In the genomic region with DNA sequence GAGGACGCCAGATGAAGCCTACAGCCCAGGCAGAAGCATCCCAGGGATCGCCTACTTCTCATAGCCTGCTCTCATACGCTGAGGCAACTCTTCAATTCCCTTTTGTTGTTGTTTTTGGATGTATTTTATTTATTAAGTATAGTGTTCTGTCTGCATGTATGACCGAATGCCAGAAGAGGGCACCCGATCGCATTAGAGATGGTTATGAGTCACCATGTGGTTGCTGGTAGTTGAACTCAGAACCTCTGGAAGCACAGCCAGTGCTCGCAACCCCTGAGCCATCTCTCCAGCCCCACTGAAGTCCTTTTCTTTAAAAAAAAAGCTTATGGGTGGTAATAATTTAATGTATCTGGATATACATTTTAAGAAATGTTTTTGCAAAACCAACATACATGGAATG, we compare ENCODE assay signal across 24 mouse cellular contexts. TPM values are rescaled to one million over a fixed set of nuclear protein-coding genes. Genes with fewer than 3 reads are reported as not detected.
DNase-seq lines count a peak whose midpoint lies in the region; ATAC-seq and TF ChIP-seq lines count a peak whose summit lies in the region.
"Had no signal": no experiment of that assay in that cellular context is flagged by ENCODE, and none has a peak within 500 bp of the region (broad histone marks: within the 10 kb centered on the region; RNA-seq: fewer than 3 reads in every experiment).

No protein-coding gene starts in this region.

- no peak overlapping the region for H3K4me3 ChIP-seq in CH12.LX (replicated peaks in 1 of 3; ENCODE audit: low read depth in 2 of 3, low read length in 2 of 3, poor library complexity in 1 of 3)
- no peak overlapping the region for H3K4me3 ChIP-seq in embryonic facial prominence, embryonic 10.5 days
- H3K4me3 ChIP-seq in kidney, embryonic 16.5 days (ENCODE audit: low read length): no peak overlapping the region
- H3K4me3 ChIP-seq: forebrain, embryonic 10.5 days; forebrain, embryonic 13.5 days; gastrocnemius, adult 2 months; hindbrain, embryonic 12.5 days; hindbrain, embryonic 15.5 days; intestine, embryonic 15.5 days had no signal

- TF ChIP-seq POLR2A in CH12.LX (IDR thresholded peaks at IDR 0.05; ENCODE audit: low read depth, low read length): no peak

- WGBS in embryonic facial prominence, embryonic 10.5 days: 93% methylated on average over 7 of the region's 7 CpGs
- 94% methylated on average over 7 of the region's 7 CpGs for WGBS in kidney, embryonic 16.5 days

- H3K27ac ChIP-seq in CH12.LX (ENCODE audit: insufficient read depth, low read depth): no peak overlapping the region
- no peak overlapping the region for H3K27ac ChIP-seq in embryonic facial prominence, embryonic 10.5 days (replicated peaks)
- H3K27ac ChIP-seq in kidney, embryonic 16.5 days (ENCODE audit: low read length): no peak overlapping the region
- H3K27ac ChIP-seq: forebrain, embryonic 10.5 days; forebrain, embryonic 13.5 days; gastrocnemius, adult 2 months; hindbrain, embryonic 12.5 days; hindbrain, embryonic 15.5 days; intestine, embryonic 15.5 days had no signal

- DNase-seq in 3134 (ENCODE audit: extremely low read depth, insufficient read length, low spot score): peak; percentile 9
- peak; percentile 25 for DNase-seq in 3T3-L1 (ENCODE audit: low read depth, low spot score)
- no peak for DNase-seq in CH12.LX (ENCODE audit: extremely low read depth)
- no peak for DNase-seq in embryonic facial prominence, embryonic 10.5 days (ENCODE audit: low spot score)
- DNase-seq in frontal cortex, postnatal 36 days (ENCODE audit: low spot score in 2 of 2): no peak
- DNase-seq: adrenal gland, adult 8-10 months; adrenal gland, postnatal 25 days; cerebellum, adult 18-20 months; cerebellum, adult 9-10 months; cerebellum, postnatal 25 days; gastrocnemius, adult 2 months; gastrocnemius, postnatal 14 days; heart, adult 11 months; kidney, adult 11 months had no signal

- H3K4me2 ChIP-seq in CH12.LX (ENCODE audit: insufficient read depth, low read depth, poor library complexity, severe bottlenecking): no peak overlapping the region
- no peak overlapping the region for H3K4me2 ChIP-seq in kidney, embryonic 16.5 days (replicated peaks; ENCODE audit: low read depth, low read length)
- H3K4me2 ChIP-seq: forebrain, embryonic 13.5 days; heart, embryonic 11.5 days; hindbrain, embryonic 12.5 days; hindbrain, embryonic 15.5 days; intestine, embryonic 15.5 days had no signal

- no peak for TF ChIP-seq EP300 in CH12.LX (IDR thresholded peaks at IDR 0.05; ENCODE audit: low read length)

- H3K27me3 ChIP-seq in CH12.LX (replicated peaks): no peaks in the 10 kb centered on the region
- no peaks in the 10 kb centered on the region for H3K27me3 ChIP-seq in embryonic facial prominence, embryonic 10.5 days (replicated peaks; ENCODE audit: low read depth, poor library complexity, severe bottlenecking)
- H3K27me3 ChIP-seq in kidney, embryonic 16.5 days (ENCODE audit: insufficient read depth, low read length): no peaks in the 10 kb centered on the region
- H3K27me3 ChIP-seq: forebrain, embryonic 13.5 days; hindbrain, embryonic 12.5 days; hindbrain, embryonic 15.5 days; intestine, embryonic 15.5 days had no signal

- in situ Hi-C loops in CH12.LX (cut with MboI; ENCODE audit: low pct_ligation_motif_present, low pct_unique_long_range_greater_than_20kb, low sequenced_read_pairs): no loop called here

- TF ChIP-seq RAD21 in CH12.LX (IDR thresholded peaks at IDR 0.05; ENCODE audit: low read depth, low read length): peak; percentile 46

- no peak for ATAC-seq in kidney, embryonic 16.5 days (ENCODE audit: low FRiP score, low TSS enrichment)
- ATAC-seq: activated CD4-positive, CD25-positive, alpha-beta regulatory T cell, adult 4 months; forebrain, embryonic 13.5 days; forebrain, embryonic 16.5 days; intestine, embryonic 15.5 days had no signal

- H3K79me2 ChIP-seq in CH12.LX (replicated peaks; ENCODE audit: control insufficient read depth, extremely low read depth, insufficient read depth, poor library complexity, severe bottlenecking): no peaks in the 10 kb centered on the region

- H3K4me1 ChIP-seq in CH12.LX (ENCODE audit: control insufficient read depth in 1 of 2, insufficient read depth in 2 of 2): no peaks in the 10 kb centered on the region
- no peaks in the 10 kb centered on the region for H3K4me1 ChIP-seq in embryonic facial prominence, embryonic 10.5 days
- H3K4me1 ChIP-seq in kidney, embryonic 16.5 days (ENCODE audit: insufficient read depth, low read length): no peaks in the 10 kb centered on the region
- H3K4me1 ChIP-seq: forebrain, embryonic 10.5 days; forebrain, embryonic 13.5 days; hindbrain, embryonic 12.5 days; hindbrain, embryonic 15.5 days; intestine, embryonic 15.5 days had no signal

- H3K36me3 ChIP-seq in CH12.LX (replicated peaks in 1 of 2; ENCODE audit: control insufficient read depth in 1 of 2, insufficient read depth in 1 of 2, low read length in 1 of 2): no peaks in the 10 kb centered on the region
- H3K36me3 ChIP-seq in embryonic facial prominence, embryonic 10.5 days (replicated peaks): no peaks in the 10 kb centered on the region
- H3K36me3 ChIP-seq in kidney, embryonic 16.5 days (ENCODE audit: insufficient read depth, low read length): no peaks in the 10 kb centered on the region
- H3K36me3 ChIP-seq: forebrain, embryonic 10.5 days; G1E; hindbrain, embryonic 12.5 days; hindbrain, embryonic 15.5 days; intestine, embryonic 15.5 days had no signal

- no peak overlapping the region for H3K9ac ChIP-seq in CH12.LX (ENCODE audit: insufficient read depth, low read depth)
- no peak overlapping the region for H3K9ac ChIP-seq in kidney, embryonic 16.5 days (replicated peaks; ENCODE audit: low read length)
- H3K9ac ChIP-seq: forebrain, embryonic 13.5 days; hindbrain, embryonic 12.5 days; hindbrain, embryonic 15.5 days; intestine, embryonic 15.5 days had no signal

- no peaks in the 10 kb centered on the region for H3K9me3 ChIP-seq in CH12.LX (replicated peaks; ENCODE audit: low read length)
- no peaks in the 10 kb centered on the region for H3K9me3 ChIP-seq in embryonic facial prominence, embryonic 10.5 days
- H3K9me3 ChIP-seq in kidney, embryonic 16.5 days (ENCODE audit: low read length): no peaks in the 10 kb centered on the region
- H3K9me3 ChIP-seq: forebrain, embryonic 10.5 days; forebrain, embryonic 13.5 days; G1E; hindbrain, embryonic 12.5 days; hindbrain, embryonic 15.5 days; intestine, embryonic 15.5 days had no signal

- dilution Hi-C loops in CH12.LX (cut with MboI; ENCODE audit: extremely low pct_ligation_motif_present, extremely low pct_unique_long_range_greater_than_20kb, low sequenced_read_pairs): no loop called here

- peak in 1 of 2 experiments; percentile 59; a peak in 2 of 4 replicates for TF ChIP-seq CTCF in CH12.LX (conservative IDR thresholded peaks at IDR 0.05 in 1 of 2, IDR thresholded peaks at IDR 0.05 in 1 of 2; ENCODE audit: low read depth in 2 of 2, low read length in 2 of 2)

TF ChIP-seq in CH12.LX, 34 proteins besides CTCF, POLR2A, EP300 and RAD21:
- peak; percentile 57 for TF ChIP-seq SMC3 (IDR thresholded peaks at IDR 0.05; ENCODE audit: low read depth, low read length)
- peak; percentile 33; the same call in 1 of the 2 replicates for TF ChIP-seq JUND (conservative IDR thresholded peaks at IDR 0.05; ENCODE audit: low read depth, low read length)
- TF ChIP-seq MYC (IDR thresholded peaks at IDR 0.05; ENCODE audit: low read depth, low read length): peak; percentile 66
- TF ChIP-seq CHD1 (IDR thresholded peaks at IDR 0.05; ENCODE audit: low read depth, low read length): no peak

RNA-seq across cellular contexts. Expression of a gene that starts 24.0 kb away (rescaled TPM):
- total RNA-seq in CH12.LX (2012; rRNA removed) (17.7 and 20.6 TPM in 2 replicates), CH12.LX (2014; rRNA removed) (32.1 and 39.4 TPM in 2 replicates)
- 44.0 and 46.9 TPM in 2 replicates for polyA plus RNA-seq in CH12.LX (2012; ENCODE audit: insufficient read length, low read depth)
- polyA plus RNA-seq in embryonic facial prominence, embryonic 10.5 days (2016; fragmentation: Nextera tagmentation; extraction: Ambion mirVana): 19.3 and 20.0 TPM in 2 replicates
- polyA plus RNA-seq in kidney, embryonic 16.5 days (2015; fragmentation: Nextera tagmentation; extraction: Ambion mirVana): 12.9 and 14.6 TPM in 2 replicates

Comparison
In these comparisons a context has a peak if more than half of its experiments do, and no peak if none do; other contexts are left out.
1. DNase-seq: peak in 3134 (single experiment) and 3T3-L1 (single experiment); none in CH12.LX (single experiment), embryonic facial prominence, embryonic 10.5 days (single experiment) and frontal cortex, postnatal 36 days (0 of 2).